Mouse (Mus musculus): ENCODE results near the gene Setd3. TPM values are rescaled to one million over a fixed set of nuclear protein-coding genes. Genes with fewer than 3 reads are reported as not detected.

Gene Setd3
- polyA plus RNA-seq, 1 experiment from 2014 or later = 103 TPM

DNA sequence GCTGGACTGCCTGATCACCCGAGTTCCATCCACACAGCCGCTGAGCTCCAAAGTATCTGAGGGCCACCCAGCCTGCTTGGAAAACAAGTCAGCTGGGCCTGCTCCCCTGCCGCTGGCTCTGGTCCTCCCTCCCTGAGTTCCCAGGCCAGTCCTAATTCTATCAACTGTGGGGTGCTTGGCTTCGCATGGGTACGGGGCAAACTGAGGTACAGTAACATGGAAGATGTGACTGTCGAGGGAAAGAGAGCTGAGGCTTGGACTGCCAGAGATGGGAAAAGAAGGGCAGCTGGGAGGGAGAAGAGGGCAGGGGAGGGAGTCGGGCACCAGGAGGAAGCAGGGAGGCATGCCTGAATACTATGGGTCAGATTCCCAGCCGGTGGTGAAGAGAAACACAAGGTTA is 78.9 kb downstream of the Setd3 start:
- Histone ChIP-seq H3K36me3 (peaks cover 2% of the 10 kb centered on the region; the same call in 1 of the 2 replicates), H3K4me1 (0 out of 2 replicates have a peak, but pooled peaks cover 8% of the 10 kb centered on the region), H3K4me2 (replicated peaks) (no peak overlapping the region), H3K27me3 (no peaks in the 10 kb centered on the region), H3K9ac (no peak overlapping the region), H3K4me3 (no peak overlapping the region), H3K9me3 (no peaks in the 10 kb centered on the region), H3K27ac (no peak overlapping the region)
- no peak for ATAC-seq (ENCODE audit: insufficient number of reproducible peaks, insufficient read depth, low FRiP score, low TSS enrichment)
- 83% methylated on average over 8 of the region's 8 CpGs for WGBS

DNA sequence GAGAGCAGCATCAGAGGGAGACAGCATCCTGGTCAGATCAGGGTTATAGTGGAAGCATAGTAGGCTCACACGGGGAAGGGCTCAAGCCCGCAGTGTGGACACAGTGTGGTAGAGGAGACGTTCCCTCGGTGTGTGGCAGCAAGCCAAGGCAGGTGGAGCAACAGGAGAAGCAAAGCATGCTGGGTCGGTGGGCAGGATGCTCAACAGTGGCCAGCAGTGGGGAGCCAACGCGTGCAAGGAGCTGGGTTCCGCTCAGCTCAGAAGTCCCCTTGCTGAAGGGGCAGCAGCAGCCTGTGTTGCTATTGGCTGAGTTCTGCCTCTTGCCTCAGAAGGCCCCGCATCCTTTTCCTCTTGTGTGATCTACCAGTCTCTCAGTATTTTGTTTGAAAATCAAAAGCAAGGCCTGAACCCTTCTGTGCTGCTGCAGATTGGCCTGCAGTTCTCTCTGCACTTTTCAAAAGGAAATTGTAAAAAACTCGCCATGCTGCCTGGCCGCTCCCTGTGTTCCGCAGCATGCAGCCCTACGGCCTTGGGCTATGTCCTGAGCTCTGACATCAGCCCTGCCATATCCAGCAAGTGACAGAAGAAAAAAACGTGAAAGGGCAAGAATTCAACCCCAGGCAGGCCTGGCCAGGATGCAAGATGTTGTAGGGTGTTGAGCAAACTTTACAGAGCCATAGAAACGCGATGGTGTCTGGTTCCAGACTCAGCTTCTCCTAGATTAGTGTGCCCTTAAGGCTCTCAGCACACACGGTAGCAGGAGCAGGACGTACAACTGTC is 80.7 kb downstream of the Setd3 start:
- Histone ChIP-seq H3K27ac (no peak overlapping the region), H3K27me3 (no peaks in the 10 kb centered on the region), H3K4me2 (replicated peaks) (no peak overlapping the region), H3K36me3 (no peaks in the 10 kb centered on the region), H3K4me3 (no peak overlapping the region), H3K4me1 (0 out of 2 replicates have a peak, but pooled peaks cover 8% of the 10 kb centered on the region), H3K9ac (no peak overlapping the region), H3K9me3 (no peaks in the 10 kb centered on the region)
- no peak for ATAC-seq (ENCODE audit: insufficient number of reproducible peaks, insufficient read depth, low FRiP score, low TSS enrichment)
- WGBS = 45% methylated on average over 18 of the region's 18 CpGs

DNA sequence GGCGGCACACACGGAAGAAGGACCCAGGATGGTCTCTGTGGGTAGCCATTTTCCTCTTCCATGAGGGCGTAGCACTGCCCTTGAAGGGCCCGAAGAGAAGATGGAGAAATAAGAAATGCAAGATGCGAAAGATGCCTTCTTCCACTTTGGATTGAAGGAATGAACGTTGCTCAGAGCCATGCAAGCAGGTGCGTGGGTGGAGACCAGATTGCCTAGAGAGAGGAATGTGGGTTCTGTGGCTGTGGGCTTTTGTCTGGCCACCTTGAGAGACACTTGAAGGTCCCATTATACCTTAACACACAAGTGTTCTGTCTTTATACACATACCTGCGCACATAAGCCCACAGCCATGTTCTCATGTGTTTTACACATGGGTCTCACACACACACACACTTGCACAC is 81.5 kb downstream of the Setd3 start:
- 90% methylated on average over 8 of the region's 8 CpGs for WGBS
- H3K9ac ChIP-seq = no peak overlapping the region
- H3K36me3 ChIP-seq = no peaks in the 10 kb centered on the region
- 0 out of 2 replicates have a peak, but pooled peaks cover 8% of the 10 kb centered on the region for H3K4me1 ChIP-seq
- no peak overlapping the region for H3K4me3 ChIP-seq
- no peak overlapping the region for H3K27ac ChIP-seq
- H3K4me2 ChIP-seq (replicated peaks) = no peak overlapping the region
- no peak for ATAC-seq (ENCODE audit: insufficient number of reproducible peaks, insufficient read depth, low FRiP score, low TSS enrichment)
- H3K9me3 ChIP-seq = no peaks in the 10 kb centered on the region
- H3K27me3 ChIP-seq = no peaks in the 10 kb centered on the region

DNA sequence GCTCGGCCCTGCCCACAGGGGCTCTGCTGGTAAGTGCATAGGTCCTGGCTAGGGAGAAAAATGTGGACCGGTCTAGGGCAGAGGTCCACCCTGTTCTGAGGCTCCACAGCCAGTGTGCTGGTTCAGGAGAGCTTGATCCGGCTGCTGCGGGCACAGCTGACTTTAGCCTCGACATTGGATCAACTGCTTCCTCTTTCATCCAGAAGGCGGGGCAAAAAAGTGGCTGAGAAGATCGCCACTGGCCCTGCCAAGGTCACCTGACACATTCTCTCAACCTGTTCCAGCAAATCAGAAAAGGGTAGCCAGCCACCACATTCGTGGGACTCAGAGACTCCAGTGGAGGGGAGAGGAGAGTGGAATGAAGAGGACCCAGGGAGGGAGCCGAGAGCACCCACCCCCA is 90.9 kb downstream of the Setd3 start:
- no peak for ATAC-seq (ENCODE audit: insufficient number of reproducible peaks, insufficient read depth, low FRiP score, low TSS enrichment)
- Histone ChIP-seq H3K9ac (no peak overlapping the region), H3K27ac (no peak overlapping the region), H3K4me3 (no peak overlapping the region), H3K4me1 (0 out of 2 replicates have a peak, but pooled peaks cover 5% of the 10 kb centered on the region), H3K4me2 (replicated peaks) (no peak overlapping the region), H3K9me3 (no peaks in the 10 kb centered on the region), H3K36me3 (no peaks in the 10 kb centered on the region), H3K27me3 (no peaks in the 10 kb centered on the region)
- WGBS = 72% methylated on average over 9 of the region's 9 CpGs

DNA sequence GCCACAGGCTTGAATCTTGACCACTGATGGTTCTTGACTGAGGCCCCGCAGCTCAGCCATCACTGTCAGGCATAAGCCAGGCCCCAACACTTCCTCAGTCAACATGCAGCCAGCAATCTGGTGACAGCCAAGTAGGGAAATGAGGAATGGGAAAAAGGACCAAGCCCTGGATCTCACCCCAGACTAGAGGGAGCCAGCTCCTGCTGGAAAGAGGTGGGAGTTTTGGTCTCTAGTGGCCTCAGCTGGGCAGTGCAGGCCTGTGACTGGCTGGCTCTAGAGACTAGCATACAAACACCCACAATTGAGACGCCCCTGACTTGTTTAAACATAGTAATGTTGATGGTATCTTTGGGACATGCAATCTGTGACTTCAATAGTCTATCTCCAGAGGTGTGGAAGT is 91.6 kb downstream of the Setd3 start:
- Histone ChIP-seq H3K4me2 (replicated peaks) (no peak overlapping the region), H3K36me3 (no peaks in the 10 kb centered on the region), H3K27ac (no peak overlapping the region), H3K9me3 (no peaks in the 10 kb centered on the region), H3K9ac (no peak overlapping the region), H3K27me3 (no peaks in the 10 kb centered on the region), H3K4me1 (0 out of 2 replicates have a peak, but pooled peaks cover 5% of the 10 kb centered on the region), H3K4me3 (no peak overlapping the region)
- no peak for ATAC-seq (ENCODE audit: insufficient number of reproducible peaks, insufficient read depth, low FRiP score, low TSS enrichment)
- 76% methylated on average over 2 of the region's 2 CpGs for WGBS

DNA sequence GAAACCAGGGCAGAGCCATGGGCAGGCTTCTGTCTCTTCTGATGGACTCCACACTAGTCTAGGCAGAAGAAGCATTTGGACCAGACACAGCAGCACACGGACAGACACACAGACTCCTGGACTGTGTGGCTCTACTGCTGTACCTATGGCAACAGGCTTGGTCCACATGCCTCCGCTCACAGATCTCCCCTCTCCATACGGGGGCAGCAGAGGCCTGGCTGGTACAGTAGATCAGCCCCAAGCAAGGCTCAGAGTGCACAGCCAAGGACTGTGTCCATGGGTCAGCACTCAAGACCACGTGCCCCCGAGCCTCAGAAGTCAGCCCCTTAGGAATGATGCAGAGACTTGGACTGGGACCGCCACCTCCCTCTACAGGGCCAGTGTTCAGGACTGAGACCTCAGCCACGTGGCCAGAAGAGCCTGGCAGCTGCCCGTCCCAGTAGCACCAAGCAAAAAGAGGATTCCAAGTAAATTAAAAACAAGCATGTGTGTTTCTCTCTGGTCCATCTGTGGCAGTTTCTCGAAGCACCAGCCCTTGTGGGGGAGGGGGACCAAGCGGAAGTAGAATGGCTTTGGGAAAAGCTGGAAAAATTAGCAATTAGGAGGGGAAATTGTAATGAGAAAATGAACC is 100.9 kb downstream of the Setd3 start:
- WGBS = 61% methylated on average over 10 of the region's 10 CpGs
- Histone ChIP-seq H3K4me2 (replicated peaks) (no peak overlapping the region), H3K27ac (no peak overlapping the region), H3K9ac (no peak overlapping the region), H3K4me1 (peaks cover 9% of the 10 kb centered on the region; the same call in 1 of the 2 replicates), H3K4me3 (no peak overlapping the region), H3K9me3 (no peaks in the 10 kb centered on the region), H3K36me3 (no peaks in the 10 kb centered on the region), H3K27me3 (no peaks in the 10 kb centered on the region)
- ATAC-seq (ENCODE audit: insufficient number of reproducible peaks, insufficient read depth, low FRiP score, low TSS enrichment) = no peak

DNA sequence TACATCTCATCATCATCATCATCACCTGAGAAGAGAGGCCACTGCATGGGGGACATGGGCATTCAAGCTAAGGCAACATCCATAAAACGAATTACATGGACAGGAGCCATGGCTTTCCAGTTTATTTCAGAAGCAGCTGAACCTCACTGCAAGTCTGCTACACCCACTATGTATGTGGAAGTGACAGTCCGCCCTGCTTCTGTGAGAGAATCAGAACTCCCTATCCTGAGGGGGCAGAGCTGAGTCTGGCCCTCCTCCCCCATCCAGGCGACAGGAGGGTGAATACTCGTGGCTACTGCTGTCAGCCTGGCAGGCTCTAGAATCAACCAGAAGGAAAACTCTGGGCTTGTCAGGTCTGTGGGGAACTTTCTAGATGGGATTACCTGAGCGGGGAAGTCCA is 106.2 kb downstream of the Setd3 start:
- Histone ChIP-seq H3K9ac (no peak overlapping the region; the same call in 1 of the 2 replicates), H3K4me2 (replicated peaks) (no peak overlapping the region), H3K4me3 (no peak overlapping the region), H3K9me3 (no peaks in the 10 kb centered on the region), H3K27me3 (no peaks in the 10 kb centered on the region), H3K27ac (no peak overlapping the region), H3K36me3 (no peaks in the 10 kb centered on the region), H3K4me1 (peaks cover 23% of the 10 kb centered on the region)
- WGBS = 64% methylated on average over 5 of the region's 5 CpGs
- no peak for ATAC-seq (ENCODE audit: insufficient number of reproducible peaks, insufficient read depth, low FRiP score, low TSS enrichment)

DNA sequence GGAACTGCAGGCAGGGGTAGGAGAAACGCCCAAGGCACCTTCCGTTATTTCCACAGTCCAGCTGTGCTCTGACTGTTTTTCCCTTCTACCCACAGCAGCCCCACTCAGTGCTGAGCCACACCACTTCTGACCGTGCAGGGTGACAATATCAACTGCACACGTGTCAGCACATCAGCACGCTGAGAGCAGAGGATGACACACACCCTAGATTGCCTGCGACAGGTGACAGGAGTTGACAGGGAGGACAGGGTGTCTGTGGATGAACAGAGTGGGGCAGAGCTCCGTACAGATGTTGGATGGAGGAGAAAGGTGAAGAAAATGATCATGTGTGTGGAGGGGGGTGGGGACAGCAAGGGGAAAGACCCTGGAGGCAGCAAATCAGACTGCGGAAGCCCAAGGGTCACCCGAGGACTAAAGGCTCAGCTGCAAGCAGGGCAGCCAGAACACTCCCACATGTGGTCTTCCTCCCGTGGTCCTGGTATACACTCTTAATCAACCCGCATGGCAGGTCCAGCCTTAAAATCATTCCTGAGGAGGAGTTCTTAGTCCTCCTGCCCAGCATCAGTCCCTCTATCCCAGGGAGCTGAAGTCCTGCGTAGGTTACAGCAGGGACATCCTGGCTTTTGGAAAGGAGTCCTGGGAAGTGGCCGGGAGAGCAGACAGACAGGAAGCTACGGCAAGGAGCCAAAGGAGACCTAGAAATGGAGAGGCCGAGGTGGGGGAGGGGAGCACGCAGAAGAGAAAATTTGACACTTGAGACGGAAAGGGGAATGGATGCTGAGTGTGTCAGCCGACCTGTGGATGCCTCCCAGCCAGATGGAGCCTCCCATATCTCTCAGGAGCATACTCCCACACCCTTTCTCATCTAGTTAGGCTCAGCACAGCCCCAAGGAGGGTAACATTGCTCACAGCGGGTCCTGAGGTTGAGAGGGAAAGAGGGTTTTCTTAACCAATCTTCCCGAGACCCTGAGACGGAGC is 108.1 kb downstream of the Setd3 start:
- no peaks in the 10 kb centered on the region for H3K27me3 ChIP-seq
- no peak for ATAC-seq (ENCODE audit: insufficient number of reproducible peaks, insufficient read depth, low FRiP score, low TSS enrichment)
- WGBS = 31% methylated on average over 21 of the region's 21 CpGs
- H3K4me3 ChIP-seq = no peak overlapping the region
- H3K4me1 ChIP-seq = peaks cover 23% of the 10 kb centered on the region
- no peaks in the 10 kb centered on the region for H3K9me3 ChIP-seq
- H3K4me2 ChIP-seq (replicated peaks) = peak overlapping the region; percentile 15; the same call in 1 of the 2 replicates
- 0 out of 2 replicates have a peak overlapping the region, but pooled peaks have one; percentile 5 for H3K27ac ChIP-seq
- no peak overlapping the region for H3K9ac ChIP-seq
- H3K36me3 ChIP-seq = no peaks in the 10 kb centered on the region

DNA sequence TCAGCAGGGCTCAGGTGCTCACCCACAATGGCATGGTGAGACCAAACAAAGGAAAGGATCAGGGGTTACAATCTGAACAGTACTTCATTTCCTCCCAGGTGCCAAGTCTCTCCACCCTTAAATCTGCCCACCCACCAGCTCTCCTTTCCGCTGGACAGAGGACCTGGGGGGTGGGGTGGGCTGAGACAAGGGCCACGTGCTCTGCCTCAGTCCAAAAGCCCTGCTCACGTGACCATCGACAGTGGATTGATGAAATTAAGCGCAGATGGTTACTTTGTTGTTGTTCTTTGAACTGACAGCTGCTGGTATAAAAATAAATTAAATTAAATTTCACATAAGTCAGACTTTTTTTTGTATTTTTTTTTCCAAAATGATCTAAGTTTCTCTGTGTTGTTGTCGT is 109.6 kb downstream of the Setd3 start:
- Histone ChIP-seq H3K36me3 (no peaks in the 10 kb centered on the region), H3K9me3 (no peaks in the 10 kb centered on the region)

DNA sequence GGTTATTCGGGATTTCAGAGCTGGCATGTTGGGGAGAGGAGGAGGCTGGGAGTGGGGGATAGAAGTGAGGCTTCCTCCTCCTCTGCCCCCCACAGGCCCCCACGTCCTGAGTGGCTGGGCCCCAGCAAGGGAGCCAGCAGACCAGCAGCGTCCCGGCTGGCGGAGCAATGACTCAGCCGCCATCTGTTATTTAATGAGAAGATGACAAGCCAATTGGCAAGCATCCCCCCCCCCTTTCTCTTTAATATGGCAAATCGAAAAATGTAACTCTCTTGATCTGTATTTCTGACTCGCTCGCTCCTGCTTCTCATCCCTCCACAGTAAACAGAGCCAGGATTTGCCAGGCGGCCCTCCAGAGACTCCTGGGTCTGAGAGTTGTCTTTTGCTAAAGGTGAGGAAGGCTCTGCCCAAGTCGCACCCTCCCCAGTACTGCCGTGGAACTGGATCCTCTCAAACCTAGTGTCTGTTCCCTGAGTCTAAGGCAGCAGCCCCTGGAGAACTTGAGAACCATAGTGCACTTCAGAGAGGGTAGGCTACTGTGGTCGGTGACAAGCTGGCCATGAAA is 111.2 kb downstream of the Setd3 start:
- WGBS = 58% methylated on average over 13 of the region's 13 CpGs

More for the DNA sequence above, 109.6 kb downstream of the Setd3 start:
- 25% methylated on average over 6 of the region's 6 CpGs for WGBS
- no peaks in the 10 kb centered on the region for H3K27me3 ChIP-seq
- ATAC-seq (ENCODE audit: insufficient number of reproducible peaks, insufficient read depth, low FRiP score, low TSS enrichment) = no peak
- no peak overlapping the region for H3K4me2 ChIP-seq (replicated peaks)
- H3K9ac ChIP-seq = no peak overlapping the region
- H3K4me3 ChIP-seq = no peak overlapping the region
- H3K27ac ChIP-seq = peak overlapping the region; percentile 65; the same call in 1 of the 2 replicates
- peaks cover 29% of the 10 kb centered on the region for H3K4me1 ChIP-seq

DNA sequence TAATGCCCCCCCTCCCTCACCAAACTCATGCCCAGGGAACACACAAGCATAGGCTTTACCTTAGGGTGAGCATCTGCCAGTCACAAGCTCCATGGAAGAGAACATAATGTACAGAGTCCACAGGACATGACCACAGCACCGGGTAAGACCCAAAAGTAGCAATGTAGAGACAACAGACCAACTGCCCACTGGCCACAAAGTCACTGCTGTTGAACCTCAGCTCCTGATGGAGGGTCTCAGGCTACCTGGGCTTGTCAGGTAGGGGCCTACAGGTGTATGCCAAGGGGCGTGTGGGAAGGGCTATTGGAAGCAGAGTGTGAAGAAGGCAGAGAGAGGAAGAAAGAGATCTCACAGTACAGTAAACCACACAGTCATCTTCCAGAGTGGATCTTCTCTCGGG is 111.9 kb downstream of the Setd3 start:
- Histone ChIP-seq H3K4me1 (peaks cover 42% of the 10 kb centered on the region), H3K9ac (no peak overlapping the region), H3K4me3 (no peak overlapping the region), H3K27ac (no peak overlapping the region), H3K36me3 (no peaks in the 10 kb centered on the region), H3K9me3 (no peaks in the 10 kb centered on the region), H3K4me2 (replicated peaks) (no peak overlapping the region), H3K27me3 (no peaks in the 10 kb centered on the region)
- ATAC-seq (ENCODE audit: insufficient number of reproducible peaks, insufficient read depth, low FRiP score, low TSS enrichment) = no peak
- 81% methylated on average over 3 of the region's 3 CpGs for WGBS

More for the DNA sequence above, 111.2 kb downstream of the Setd3 start:
- H3K4me1 ChIP-seq = peaks cover 36% of the 10 kb centered on the region
- H3K36me3 ChIP-seq = no peaks in the 10 kb centered on the region
- no peak for ATAC-seq (ENCODE audit: insufficient number of reproducible peaks, insufficient read depth, low FRiP score, low TSS enrichment)
- no peaks in the 10 kb centered on the region for H3K9me3 ChIP-seq
- H3K9ac ChIP-seq = no peak overlapping the region
- no peak overlapping the region for H3K27ac ChIP-seq
- no peak overlapping the region for H3K4me3 ChIP-seq
- no peak overlapping the region for H3K4me2 ChIP-seq (replicated peaks)
- no peaks in the 10 kb centered on the region for H3K27me3 ChIP-seq

Data from embryonic facial prominence, embryonic 12.5 days (tissue).